Mouse (Mus musculus) frontal cortex, postnatal 10 days (tissue): ENCODE results near the gene Srp54a.
"Not testable (repeated sequence)": the region's sequence is repeated elsewhere in the genome, so short reads cannot be mapped to it uniquely, and the experiment has no call there.

Source experiments
- DNase-seq, 2 experiments: peaks; one replicate each; pipeline ENCODE4 v3.0.0; 2022; ENCODE audit warnings: low spot score in 2 of 2, mixed read lengths in 1 of 2

Srp54a gene

DNA sequence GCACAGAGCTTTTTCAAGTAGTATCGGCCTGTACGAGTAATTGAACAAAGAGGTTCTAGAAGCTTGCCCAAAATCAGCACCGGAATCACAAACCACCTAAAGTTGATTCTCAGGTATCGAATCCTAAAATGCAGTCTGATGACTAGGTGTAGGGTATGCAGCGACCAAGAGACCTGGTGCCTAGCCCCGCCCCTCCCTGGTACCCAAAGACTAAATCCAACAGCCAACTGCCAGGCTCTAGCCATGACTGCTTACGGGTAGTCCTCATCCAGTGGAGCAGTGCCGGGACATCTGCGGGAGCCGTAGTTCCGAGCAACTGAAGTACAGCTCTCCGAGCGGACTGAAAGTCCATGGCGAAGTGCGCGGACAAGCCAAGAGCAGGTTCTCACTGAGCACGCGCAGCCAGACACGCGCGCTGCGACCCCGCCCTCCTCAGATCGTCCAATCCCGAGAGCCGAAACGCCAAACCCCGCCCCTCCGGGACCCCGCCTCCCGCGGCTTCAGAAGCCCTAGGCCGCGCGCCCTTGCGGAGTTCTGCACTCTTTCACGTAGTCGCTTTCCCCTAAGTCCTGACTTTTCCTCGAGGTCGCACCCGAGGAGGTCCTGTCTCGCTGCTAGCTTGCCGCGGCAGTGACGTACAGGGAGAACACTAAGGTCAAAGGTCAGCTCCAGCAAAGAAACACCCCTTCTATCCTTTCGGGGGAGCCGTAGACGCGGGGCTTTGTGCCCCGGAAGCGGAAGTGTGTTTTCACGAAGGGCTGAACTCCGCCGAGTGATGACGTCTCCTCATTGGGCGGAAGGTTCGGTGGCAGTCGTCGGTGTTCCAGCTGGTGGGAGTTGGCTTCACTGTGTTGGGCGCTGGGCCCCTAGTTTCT is at the start of gene Srp54a, which contains the start of gene 2700097O09Rik:
Srp54a (plus strand) TSS at position 537 of the 875 bp plus-strand sequence.
2700097O09Rik (minus strand) TSS at position 385 of the 875 bp plus-strand sequence.
- peak; percentile 90 to 92 for DNase-seq

DNA sequence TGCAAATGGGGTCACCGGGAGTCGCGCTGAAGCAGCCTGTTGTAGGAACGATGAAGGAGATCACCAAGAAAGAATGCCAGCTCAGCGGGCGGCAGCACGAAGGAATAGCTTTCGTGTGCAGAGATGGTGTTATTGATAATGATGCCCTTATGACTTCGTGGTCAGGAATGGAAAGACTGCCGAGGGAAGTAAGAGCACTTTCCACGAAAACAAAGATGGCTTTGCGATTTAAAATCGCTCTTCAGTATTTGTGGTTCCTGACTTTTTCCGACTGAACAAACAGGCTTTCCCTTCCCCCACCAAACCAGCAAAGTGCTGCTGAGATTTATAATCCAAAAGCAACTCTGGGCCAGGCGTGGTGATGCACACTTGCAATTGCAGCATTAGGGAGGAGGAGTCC is 39.1 kb upstream of the Srp54a start:
- no peak for DNase-seq

DNA sequence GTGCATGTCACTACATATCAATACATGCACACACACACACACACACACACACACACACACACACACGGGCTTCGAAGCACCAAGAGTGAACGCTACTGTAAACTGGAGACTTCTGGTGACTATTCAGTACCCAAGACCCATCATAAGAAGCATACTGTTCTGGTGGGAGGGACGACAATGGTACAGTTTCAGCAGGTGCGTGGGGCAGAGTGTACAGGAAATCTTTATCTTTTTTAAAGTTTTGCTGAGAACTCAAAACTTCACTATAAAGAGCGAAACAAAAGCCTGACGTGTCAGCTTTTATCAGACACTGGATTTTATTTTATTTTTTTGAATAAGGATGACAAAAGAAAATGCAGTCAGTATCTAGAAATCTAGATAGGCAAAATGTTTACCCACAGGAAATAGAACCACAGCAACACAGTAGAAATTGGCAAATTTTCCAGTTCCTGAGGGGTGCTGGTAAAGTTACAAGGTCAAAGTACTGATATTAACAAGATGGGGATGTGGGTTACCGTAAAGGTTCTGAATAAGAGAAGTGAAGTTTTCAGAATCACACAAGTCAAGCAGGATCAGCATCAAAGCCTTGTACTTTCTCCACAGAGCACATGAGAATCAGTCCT is 30.2 kb upstream of the Srp54a start:
- DNase-seq: no peak

DNA sequence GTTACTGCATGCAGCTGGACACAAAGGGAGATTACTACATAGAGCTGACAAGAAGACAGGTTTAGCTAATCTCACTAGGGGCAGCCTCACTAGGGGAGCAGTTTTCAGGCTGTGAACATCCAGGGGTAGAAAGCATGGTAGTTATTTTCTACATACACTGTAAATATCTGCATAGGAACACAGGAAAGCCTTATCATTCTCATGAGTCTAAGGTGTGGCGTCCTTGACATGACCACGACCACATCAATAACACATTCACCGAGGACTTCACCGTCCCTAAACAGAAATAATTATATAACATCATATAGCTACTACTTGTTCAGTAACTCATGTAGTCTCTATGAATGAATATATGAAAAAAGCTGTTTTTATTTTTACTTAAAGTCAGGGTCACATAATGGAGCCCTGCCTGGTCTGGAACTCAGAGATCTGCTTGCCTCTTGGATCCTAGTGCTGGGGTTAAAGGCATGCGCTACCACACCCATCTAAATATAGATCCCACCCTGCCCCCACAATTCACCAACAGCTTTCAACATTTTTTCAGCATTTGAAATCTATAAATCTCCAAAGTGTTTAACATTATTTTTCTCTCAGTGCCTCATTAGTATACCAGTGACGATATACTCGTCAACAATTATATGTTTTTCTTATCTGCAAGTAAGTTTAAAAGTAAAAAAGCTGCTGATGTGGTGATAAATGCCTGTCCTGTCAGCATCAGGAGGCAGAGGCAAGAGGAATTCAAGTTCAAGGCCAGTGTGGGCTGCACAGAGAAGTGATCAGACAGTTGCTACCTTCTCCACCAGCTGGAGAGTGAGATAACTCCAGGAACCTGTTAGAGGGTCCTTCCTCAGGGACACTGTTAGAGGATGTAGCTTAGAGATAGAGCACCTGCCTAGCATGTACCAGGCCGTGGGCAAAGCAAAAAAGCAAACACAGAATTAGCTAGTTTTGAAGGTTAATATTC is 28.6 kb upstream of the Srp54a start:
- no peak for DNase-seq

DNA sequence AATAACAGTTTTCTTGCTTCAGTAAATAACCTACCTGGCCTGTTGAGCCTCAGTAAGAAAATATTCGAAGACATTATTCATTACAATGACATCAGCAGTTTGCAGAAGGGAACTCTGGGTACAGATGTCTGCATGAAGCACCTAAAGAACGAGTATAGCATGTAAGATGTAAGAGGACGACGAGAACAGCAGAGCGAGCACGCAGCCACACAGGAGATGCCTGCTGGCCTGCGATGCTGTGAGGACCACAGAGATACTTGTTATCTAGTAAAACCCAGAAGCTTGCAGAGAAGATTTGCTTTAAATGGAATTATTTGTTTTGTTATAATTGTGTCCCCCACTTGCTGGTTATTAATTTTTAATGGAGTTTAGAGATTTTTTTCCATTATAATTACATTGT is 26.8 kb upstream of the Srp54a start:
- no peak for DNase-seq

DNA sequence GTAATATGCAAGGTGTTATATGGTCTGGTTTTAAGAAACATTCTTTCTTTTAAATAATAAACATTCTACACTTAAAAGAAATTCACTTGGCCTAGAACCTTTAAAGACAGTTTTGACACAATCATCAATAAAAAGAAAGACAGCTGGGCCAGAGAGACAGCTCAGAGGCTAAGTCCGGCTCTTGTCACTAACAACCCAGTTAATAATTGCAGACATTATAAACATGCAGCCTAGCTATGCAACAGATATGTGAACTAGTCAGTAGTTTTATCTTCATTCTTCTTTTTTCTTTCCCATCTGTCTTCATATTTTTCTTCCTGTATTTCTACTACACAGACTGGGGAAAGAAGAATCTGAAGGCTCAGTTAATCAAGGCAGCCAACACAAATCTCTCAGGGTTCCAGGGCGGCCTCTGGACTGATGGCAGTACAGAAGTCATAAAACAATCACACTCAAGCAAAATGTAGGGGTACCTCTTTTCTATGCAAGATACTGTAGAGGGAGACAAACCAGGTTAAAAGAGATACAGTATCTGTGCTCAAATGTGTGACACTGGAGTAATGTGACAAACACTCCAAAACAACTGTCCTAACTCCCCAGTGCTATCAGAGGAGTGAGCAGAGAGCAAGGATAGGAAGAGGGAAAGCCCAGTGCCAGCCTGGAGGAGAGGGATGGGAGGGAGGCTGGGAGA is 25.4 kb upstream of the Srp54a start:
- no peak for DNase-seq

DNA sequence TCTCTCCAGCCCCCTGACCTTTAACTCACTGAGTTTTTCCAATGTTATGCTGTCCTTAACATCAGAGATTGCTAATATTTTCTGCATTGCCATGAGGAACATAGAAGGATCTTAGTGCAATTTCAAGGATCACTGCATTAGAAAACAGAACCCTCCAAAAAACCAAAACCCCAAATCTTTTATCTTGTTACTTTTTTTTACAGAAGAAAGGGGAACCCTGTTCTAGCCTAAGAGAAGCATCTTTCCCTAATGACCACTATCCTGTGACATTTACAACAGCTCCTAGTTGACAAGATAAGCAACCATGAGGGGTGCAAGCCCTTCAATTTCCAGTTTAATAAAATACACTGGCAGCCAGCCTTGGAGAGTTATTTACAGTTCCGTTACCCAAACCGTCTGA is 23.4 kb upstream of the Srp54a start:
- no peak for DNase-seq

DNA sequence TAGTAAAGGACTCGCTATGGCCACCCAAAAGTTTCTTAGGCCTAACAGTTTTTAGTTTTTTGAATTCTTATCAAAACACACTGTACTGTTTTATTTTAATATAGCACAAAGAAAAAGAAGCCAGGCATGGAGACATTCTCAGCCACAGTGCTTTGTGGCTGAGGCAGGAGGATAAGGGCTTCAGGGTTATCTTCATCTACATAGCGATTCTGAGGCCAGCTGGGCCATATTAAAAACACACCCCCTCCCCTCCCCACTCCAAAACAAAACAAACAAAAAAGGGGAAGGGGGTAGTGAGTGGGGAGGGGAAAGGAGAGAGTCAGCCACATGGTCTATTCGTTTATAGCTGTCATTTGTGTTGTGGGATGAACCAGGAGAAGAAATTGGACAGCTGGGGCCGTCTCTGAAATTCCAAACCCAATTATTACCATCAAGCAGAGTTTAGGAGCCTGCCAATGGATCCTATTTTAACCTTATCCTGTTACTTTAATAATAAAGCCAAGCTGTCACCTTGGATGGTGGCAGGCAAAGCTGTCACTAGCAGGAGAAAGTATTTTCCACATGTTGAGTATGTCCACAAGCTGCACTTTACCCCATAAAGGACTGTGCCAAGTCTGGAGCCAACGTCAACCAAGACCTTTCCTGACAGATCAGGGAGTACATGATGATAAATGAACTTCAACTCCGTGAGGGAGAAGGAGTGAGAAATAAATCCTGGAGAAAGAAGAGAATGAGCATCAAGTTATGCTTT is 21.0 kb upstream of the Srp54a start:
- DNase-seq: no peak

DNA sequence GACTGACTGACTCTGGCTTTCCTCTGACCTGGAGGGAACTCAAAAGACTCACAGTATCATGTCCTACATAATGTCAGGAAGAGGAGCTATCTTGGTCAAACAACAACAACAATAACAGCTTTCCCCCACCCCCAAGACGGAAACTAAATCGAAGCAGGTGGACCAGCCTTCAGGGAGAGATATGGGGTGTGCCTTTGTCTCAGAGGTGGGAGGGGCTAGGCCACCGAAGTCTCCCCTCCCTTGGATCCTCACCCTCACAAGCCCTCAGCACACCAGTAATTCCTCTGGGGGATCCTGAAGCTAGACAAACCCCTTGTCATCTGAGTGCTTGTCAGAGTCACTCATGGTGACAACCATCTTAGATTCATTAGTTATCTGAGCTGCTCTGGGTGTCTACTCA is 20.2 kb upstream of the Srp54a start:
- DNase-seq: no peak

DNA sequence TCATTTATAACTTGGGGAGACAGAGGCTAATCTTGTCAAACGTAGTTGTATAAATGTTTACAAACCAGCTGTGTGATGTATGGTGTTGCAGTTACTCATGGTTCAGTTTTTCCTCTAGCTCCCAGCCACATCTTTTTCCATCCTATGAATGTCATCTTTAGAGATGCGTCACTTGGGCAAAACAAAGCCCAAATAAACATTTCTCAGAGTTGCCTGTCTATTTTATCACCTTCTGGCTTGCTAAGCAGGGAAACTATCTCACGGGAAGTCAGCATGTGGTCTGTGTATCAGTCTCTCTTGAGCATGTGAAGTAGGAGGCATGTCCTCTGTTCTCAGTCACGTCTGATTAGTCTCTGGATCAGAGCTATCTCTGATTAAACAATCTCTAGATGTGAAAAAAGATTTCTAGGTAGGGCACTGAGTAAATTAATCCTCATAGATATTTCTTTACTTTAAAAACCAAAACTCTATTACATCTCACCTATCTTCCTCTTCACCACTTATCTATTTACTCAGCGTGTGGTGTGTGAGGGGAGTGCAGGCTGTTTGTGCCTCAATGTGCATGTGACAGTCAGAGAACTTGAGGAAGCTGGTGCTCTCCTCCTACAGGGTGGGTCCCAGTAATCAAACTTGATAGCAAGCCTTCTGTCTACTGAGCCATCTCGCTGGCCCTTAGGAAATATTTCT is 19.7 kb upstream of the Srp54a start:
- no peak for DNase-seq

DNA sequence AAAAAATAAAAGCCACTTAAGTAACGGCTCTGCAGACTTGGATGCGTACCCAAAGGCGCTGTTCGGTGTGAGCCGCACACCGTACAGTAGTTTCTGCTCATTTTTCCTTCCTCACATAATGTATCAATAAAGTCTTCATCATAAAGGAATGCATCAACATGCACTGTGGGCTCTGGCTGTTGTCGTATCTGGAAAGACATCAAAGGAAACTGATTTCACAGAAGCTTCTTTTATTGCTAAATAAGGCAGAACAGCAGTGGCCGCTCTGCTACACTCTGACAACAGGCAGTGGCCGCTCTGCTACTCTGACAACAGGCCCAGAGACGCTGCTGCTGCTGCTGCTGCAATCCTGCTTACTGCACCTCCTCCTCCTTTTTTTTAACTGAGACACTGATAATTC is 19.1 kb upstream of the Srp54a start:
- DNase-seq: no peak

DNA sequence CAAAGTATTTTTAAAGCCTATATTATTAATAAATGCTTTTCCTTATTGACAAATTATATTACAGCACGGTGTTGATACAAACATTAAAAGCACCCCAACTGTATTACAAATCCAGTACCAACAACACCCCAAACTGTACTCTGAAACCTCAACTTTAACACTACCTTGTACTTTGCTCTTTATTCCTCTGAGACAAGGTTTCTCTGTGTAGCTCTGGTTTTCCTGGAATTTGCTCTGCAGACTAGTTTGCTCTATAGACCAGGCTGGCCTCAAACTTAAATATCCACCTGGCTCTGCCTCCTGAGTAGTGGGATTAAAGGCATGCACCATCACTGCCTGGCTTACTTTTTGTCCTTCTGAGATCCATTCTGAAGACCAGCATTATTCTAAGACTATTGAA is 17.9 kb upstream of the Srp54a start:
- DNase-seq: no peak

DNA sequence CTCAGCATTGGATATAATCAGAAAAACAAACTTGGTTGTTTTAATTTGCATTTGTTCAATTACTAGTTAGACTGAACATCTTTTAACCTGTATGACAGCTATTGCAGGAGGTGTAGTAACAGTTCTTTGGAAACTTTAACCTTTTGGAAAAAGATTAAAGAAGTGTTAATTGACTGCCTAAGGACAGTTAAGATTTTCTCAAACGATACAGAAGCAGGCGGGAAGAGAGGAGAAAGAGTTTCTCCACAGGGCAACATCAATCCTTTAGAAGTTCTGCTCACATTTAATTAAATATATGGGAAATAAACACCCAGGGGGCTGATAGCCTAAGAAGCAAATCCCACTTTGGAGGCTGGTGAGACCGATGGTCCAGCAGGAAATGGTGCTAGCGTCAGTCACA is 7.6 kb upstream of the Srp54a start:
- DNase-seq: no peak

DNA sequence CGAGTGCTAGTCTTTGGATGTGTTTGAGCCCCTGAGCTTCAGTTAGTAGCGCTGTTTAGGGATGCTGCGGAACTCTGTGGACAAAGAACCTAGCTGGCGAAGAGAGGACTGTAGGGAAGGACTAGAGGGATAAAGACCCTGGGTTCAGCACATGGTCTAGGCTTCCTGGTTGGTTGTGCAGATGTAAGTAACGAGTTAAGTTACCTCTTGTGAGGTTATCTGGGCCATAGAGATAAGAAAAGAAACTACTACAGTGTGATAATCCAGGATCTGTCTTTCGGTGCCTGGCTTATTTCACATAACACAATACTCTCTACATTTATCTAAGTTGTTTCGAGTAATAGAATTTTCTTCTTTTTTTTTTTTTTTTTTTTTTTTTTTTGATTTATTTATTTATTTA is 6.4 kb upstream of the Srp54a start:
- no peak for DNase-seq

DNA sequence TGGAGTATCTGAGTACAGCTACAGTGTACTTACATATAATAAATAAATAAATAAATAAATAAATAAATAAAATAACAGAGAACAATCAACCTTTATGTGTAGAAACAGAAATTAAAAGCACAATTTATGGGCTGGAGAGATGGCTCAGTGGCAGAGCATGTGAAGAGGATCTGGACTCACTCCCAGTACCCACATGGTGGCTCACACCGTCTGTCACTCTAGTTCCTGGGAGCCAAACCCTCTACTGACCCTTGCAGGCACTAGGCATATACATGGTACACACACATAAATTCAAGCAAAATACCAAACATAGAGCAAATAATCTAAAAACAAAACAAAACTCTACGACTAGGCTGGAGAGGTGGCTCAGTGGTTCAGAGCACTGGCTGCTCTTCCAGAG is 4.8 kb upstream of the Srp54a start:
- no peak for DNase-seq

DNA sequence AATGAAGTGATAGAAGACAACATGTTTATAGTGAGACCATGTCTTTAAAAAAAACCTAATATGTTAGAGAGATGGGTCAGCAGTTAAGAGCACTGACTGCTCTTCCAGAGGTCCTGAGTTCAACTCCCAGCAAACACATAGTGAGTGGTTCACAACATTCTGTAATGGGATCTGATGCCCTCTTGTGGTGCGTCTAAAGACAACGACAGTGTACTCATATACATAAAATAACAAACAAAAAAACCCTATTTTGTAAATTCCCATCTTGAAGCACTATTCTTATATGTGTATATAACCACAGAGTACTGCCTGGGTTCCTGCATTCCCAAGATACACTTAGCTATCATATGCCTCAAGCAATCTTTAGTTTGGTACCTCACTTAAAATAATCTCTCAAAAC is 1.4 kb upstream of the Srp54a start:
- not testable (repeated sequence) for DNase-seq

DNA sequence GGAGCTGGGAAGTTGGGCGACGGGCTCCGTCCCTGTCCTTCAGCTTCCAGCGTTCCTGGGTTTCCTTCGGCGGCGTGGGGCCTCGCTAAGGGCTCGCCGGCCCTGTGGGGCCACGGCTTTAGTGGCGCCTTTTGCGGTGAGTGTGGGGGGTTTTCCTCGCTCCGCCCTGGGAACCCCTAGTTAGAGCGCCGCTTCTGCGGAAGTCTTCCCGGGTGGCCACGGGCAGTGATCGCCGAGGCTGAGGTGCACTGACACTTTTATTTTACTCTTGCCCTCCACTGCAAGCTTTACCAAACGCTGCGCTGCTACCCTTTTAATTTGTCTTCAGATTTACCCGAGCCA is 510 bp downstream of the Srp54a start:
- DNase-seq: not testable (repeated sequence)

DNA sequence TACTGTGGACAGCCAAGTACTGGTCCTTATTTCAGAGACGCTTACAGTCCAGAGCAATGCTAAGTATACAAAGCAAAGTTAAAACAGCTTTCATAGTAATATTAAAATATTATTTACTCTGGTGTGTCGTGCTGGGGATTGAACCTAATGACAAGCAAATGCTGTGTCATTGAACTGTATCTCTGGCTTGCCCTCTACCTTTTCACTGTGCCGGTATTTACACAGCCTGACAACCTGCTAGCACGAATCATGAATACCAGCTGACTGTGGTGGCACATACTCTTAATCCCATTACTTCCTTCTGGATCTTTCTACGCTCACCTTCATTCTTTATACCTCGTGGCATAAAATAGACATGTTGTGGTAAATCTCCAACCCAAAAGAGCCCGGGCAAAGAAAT is 12.1 kb downstream of the Srp54a start:
- not testable (repeated sequence) for DNase-seq

DNA sequence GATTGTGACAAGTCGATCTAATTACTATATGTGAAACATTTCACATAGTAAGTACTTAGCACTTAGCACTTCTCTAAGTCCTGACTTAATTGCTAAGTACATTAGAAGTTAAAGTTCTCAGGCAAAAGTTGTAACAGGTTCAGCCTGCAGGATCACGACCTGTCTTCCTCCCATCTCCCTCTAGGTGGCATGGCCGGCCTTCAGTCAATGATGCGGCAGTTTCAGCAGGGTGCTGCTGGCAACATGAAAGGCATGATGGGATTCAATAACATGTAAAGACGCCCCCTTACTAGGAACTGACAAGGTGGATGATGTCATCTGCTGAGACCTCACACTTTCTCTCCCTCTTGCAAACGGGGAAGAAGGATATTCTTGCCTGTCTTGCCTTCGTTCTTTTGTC is 32.6 kb downstream of the Srp54a start:
- DNase-seq: not testable (repeated sequence)

DNA sequence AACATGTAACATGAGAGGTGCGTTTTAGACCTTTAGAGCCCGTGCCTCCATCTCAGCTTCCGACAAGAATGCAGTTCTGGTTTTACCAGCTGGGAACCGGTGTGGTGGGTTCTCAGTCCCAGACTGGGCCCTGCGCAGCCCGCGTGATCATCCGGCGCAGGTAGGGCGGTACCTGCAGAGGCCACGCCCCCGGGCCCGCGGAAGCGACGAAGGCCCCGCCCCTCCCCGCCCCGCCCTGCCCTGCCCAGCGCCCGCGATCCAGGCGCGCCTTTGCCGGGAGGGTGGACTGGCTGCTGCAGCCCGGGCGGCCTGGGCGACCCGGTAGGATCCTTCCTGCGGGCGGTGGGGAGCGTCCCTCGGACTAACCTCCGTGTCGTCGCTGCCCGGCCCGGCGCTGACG is 44.2 kb downstream of the Srp54a start, which contains the start of gene Fam177a:
Fam177a (plus strand) TSS at position 228 of the 400 bp plus-strand sequence.
- DNase-seq: not testable (repeated sequence)
